Mouse (Mus musculus) erythroblast, adult 5-6 weeks (primary cell): ENCODE results near the gene Rcor1. TPM values are rescaled to one million over a fixed set of nuclear protein-coding genes. Genes with fewer than 3 reads are reported as not detected.
A peak's percentile ranks its signal among the peaks of the same experiment; 100 is the strongest.

Experiments used
- ATAC-seq: replicated peaks from 2 replicates; pipeline ENCODE4 v1.8.0; 2016; ENCODE audit warnings: moderate number of reproducible peaks, mild to moderate bottlenecking, moderate TSS enrichment, inconsistent platforms; ENCODE audit not compliant: poor library complexity, low FRiP score, severe bottlenecking
- total RNA-seq, 2 experiments: library from RNA; stranded (forward) in 1 of 2; stranded (reverse) in 1 of 2; fragments of 150-400 nt in 1 of 2; fragments of 200-764, 138-1000 nt in 1 of 2; gene quantifications; 2 replicates each; pipeline versions ENCODE4 v1.2.3 to v1.2.4; 2015 to 2017; ENCODE audit warnings: low replicate concordance in 2 of 2

Gene Rcor1
- total RNA-seq, 2 experiments from 2014 or later: 18.0 to 26.9 TPM

DNA sequence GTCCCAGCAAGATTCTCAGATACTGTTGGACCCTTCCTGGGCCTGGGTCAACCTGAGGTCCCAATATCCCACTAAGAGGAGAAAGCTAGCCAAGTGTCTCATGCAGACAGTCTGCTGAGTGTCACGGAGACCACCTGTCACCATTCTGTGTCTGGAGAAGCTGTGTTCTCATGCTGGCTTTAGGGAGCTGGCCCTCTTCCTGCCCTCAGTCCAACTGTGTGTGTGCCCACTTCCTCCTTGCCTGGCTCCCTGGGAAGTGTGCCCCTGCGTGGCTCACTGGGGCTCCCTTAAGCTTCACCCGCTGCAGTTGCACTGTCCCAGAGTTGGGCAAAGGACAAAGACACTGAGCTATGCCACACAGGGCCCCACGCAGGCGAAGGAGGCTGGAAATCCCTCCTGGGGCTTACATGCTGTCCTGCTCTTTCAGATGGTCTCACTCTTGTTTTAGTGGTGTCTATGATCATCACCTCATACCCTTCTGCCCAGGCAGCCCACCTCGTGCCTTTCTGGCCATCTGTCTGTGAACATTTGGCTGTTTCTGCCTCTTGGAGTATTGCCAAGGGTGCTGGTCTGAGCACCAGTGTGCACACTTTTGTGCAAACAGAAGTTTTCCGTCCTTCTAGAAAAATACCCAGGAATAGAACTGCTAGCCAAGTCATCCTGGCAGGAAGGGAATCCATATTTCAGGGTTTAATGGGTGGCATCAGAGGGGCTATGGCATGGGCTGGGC lies 114.0 kb downstream of the Rcor1 start:
- no peak for ATAC-seq

DNA sequence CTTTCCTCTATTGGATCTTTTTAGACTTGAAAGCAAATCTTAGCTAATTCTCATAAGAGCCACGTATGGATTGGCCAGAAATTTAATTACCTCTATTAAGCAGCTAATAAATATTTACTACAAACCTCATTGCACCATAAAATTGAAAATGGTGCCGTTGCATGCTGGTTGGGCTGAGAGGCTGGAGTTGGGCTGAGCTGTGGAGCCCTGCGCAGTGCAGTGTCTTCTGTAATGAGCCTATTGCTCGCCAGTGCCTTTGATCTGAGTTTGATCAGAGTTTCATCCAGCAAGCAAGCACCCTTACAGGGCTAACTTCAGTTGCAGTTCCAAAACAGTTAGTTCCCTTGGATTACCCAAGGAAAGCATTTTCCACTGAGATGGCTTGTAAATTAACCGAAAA lies 114.8 kb downstream of the Rcor1 start:
- no peak for ATAC-seq

DNA sequence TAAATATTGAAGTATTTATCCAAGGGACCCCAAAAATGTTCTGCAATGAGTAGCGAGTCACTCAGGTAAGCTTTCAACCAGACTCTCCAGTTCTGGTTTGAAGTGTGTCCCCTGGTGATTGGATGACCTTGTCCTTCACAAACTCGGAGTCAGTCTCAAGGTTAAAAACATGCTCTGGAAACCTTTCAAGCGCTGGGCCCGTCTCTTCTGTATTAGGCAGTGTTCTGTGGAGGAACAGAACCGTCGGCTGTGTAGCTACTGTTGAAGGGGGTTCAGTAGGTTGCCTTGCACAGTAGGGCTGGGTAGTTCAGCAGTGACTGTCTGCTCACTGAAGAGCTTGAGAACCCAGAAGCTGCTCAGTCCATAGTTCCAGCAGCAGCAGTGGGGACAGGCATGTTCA lies 115.5 kb downstream of the Rcor1 start:
- ATAC-seq: no peak

DNA sequence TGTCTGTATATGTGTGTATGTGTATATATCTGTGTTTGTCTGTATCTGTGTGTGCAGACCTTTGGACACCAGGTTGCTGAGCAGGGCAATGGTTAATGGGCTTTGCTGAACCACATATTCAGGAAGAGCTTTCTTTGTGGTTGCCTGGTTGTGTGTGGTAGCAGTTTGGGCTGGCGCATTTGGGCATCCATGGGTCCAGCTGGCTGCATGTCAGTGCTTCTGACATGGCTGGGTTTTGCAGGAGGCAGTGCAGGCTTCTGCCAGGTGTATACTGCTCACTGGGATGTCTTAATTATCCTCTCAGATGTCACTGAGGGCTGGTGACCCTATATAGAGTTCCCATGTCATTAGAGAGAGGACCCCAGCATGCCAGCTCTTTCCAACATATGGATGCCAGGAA lies 116.6 kb downstream of the Rcor1 start:
- ATAC-seq: no peak

DNA sequence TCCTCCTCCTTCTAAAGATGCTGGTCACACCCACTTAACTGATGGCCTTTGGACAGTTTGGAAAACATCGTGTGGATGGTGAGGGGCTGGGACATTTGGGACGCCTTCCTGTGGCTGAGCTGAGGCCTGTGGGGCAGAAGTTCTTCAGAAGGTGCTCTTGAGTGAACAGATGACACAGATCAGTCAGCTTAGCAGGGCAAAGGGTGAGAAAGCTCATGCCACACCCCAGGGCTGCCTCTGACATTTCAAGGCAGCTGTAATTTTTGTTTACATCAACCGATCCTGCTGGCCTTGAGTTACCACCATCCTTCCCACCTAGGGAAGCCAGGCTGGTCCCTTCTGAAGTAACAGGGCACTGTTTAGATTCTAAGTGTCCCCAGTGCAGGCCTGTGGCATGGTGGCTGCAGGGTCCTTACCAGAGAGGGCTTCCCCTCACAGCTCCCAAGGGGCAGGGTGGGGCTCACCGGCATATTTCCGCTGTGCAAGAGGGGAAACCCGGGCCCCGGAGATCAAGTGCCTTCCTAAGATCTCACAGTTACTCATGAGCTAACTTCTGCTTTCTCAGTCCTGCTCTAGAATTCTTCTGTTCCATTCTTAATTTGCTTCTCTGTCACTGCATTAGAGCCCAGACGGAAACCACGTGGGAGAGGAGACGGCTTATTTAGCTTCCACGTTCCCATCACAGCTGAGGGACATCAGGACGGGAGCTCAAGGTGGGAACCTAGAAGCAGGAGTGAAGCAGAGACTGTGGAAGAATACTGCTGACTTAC lies 120.7 kb downstream of the Rcor1 start:
- no peak for ATAC-seq

DNA sequence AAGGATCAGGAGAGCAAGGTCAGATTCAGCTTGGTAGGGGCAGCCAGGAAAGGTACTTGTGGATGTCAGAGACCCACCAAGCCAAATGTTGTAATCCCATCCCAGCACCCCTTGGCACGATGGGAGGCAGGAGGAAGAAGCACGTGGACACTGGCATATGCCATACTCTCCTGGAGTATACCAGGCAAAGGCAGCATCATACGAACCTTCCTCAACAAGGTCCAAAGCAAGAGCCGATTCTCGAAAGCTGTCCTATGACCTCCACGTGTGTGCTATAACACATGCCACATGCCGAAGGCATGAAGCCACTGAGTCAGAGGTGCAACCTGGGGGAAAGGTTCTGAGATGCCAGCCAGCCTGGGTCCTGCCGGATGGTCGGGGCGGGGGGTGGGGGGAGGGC lies 121.7 kb downstream of the Rcor1 start:
- ATAC-seq: no peak

DNA sequence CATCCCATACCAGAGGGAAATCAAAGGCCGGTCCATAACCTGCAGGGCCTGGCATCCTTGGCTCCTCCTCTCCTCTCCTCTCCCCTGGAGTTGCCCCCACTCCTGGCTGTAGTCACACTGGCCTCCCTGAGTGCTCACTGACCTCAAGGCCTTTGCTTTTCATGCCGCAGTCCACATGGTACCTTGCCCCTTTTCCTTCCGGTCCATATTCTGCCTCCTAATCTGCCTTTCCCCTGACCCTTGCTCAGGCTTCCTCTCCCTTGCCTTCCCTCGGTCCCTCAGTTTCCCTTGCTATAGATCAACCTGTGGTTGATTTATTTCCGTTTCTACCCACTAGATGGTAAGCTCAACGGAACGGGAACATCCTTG lies 122.8 kb downstream of the Rcor1 start:
- ATAC-seq: no peak

DNA sequence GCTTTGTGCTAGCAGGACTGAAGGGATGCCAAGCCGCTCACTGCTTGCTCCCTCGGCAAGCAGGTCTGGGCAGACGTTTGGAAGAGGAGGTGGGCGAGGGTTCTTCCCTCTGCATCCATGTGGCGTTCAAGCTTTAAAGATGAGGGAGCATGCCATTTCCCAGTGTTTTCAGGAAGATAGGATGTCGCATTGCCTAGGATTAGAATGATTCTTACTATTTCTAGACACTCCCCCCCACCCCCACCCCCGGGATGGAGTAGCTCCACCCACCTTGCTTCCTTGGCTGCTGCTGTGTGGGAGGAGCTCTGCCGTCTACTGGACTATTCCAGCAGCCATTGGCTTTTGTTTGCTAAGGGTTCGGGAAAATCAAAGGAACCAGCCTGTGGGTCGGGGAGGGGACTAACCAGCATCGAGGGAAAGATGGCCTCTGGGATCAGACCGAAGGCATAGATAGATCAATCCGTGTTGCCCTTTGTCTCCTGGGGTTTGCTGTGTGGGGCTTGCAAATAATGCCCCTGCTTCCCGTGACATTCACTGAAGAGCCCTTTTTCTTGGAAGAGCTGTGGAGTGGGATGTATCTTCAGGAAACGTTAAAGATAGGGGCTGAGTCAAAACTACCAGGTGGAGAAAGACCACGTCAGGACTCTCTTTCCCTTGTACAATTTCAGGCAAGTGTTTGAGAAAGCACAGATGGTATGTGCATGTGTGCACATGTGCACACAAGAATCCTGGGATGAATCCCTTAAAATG lies 123.3 kb downstream of the Rcor1 start:
- ATAC-seq: no peak

DNA sequence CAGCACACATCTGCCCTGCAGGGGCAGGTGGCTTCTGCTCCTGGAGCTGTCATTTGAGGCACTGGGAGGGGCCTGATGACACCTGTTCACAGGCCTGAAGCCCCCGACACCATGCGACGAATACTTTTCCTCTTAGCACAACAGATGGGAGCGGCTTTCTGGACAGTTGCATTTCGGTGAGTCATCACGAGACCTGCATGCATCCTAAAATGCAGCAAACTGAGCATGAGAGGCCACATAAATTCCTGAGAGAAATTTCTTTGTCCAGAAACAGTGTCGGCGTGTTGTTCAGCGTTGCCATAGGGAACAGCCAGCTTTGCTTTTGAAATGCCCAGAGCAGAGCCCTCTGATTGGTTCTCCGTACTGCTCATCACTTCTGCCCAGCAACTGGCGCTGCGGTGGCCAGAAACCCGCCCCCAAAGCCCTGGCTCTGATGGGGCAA lies 125.2 kb downstream of the Rcor1 start:
- ATAC-seq: 0 out of 2 replicates have a peak, but pooled peaks have one; percentile 45

DNA sequence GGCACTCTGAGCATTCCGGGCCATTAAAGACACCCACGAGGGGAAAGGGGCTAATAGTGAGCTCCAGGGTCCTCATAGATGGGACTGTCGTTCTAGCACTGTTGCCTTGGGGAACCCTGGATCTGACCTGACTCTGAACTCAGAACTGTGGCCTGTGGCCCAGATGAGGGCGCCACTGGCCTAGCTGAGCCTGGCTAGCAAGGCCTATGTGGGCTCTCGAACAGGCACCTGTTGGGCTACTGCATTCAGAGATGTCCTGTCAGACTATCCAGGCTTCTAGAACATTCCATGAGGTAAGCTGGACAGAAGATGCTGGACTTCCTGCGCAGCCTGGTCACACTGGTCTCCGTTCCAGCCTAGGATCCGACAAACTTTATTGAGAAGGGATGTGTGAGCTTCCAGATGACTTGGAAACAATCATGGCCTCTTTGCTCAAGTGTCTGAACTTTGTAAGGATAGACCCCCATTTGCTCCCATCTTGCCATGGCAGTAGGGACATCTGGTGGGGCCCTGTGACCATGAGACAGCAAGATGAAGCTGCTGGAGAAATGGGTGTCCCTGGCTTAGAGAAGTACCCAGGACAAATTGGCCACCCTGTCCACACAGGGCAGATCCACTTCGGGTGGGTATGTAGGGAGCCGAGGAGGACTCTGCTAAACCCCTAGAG lies 126.1 kb downstream of the Rcor1 start:
- 0 out of 2 replicates have a peak, but pooled peaks have one; percentile 18 for ATAC-seq

Other genes with a start within 250 kb of the Rcor1 start
- not detected in 2 replicates for gene Mok, start 198.4 kb upstream of the Rcor1 start, total RNA-seq (2015; ENCODE audit: low replicate concordance)
- gene Mok, start 198.4 kb upstream of the Rcor1 start, total RNA-seq (2017; ENCODE audit: low replicate concordance): 0.14 TPM in 1 of 2 replicates, not detected in the other
- gene Zfp839, start 189.1 kb upstream of the Rcor1 start, total RNA-seq (2015; ENCODE audit: low replicate concordance): 0.63 and 3.3 TPM in 2 replicates
- gene Zfp839, start 189.1 kb upstream of the Rcor1 start, total RNA-seq (2017; ENCODE audit: low replicate concordance): 1.4 and 2.1 TPM in 2 replicates
- gene Cinp, start 150.2 kb upstream of the Rcor1 start, total RNA-seq (2015; ENCODE audit: low replicate concordance): 14.6 and 28.6 TPM in 2 replicates
- 23.4 and 26.7 TPM in 2 replicates for gene Cinp, start 150.2 kb upstream of the Rcor1 start, total RNA-seq (2017; ENCODE audit: low replicate concordance)
- 2.3 and 3.6 TPM in 2 replicates for gene Tecpr2, start 150.1 kb upstream of the Rcor1 start, total RNA-seq (2015; ENCODE audit: low replicate concordance)
- gene Tecpr2, start 150.1 kb upstream of the Rcor1 start, total RNA-seq (2017; ENCODE audit: low replicate concordance): 2.1 and 2.9 TPM in 2 replicates
- gene Ankrd9, start 60.3 kb upstream of the Rcor1 start, total RNA-seq (2015; ENCODE audit: low replicate concordance): 29.8 and 52.2 TPM in 2 replicates
- gene Ankrd9, start 60.3 kb upstream of the Rcor1 start, total RNA-seq (2017; ENCODE audit: low replicate concordance): 66.5 and 82.1 TPM in 2 replicates
- 3.1 and 3.3 TPM in 2 replicates for gene Traf3, start 127.0 kb downstream of the Rcor1 start, total RNA-seq (2015; ENCODE audit: low replicate concordance)
- 2.6 and 4.3 TPM in 2 replicates for gene Traf3, start 127.0 kb downstream of the Rcor1 start, total RNA-seq (2017; ENCODE audit: low replicate concordance)
- gene 4930595D18Rik, start 145.1 kb downstream of the Rcor1 start, total RNA-seq (2015; ENCODE audit: low replicate concordance): not detected in 2 replicates
- gene 4930595D18Rik, start 145.1 kb downstream of the Rcor1 start, total RNA-seq (2017; ENCODE audit: low replicate concordance): not detected in 2 replicates
- gene Amn, start 231.7 kb downstream of the Rcor1 start, total RNA-seq (2015; ENCODE audit: low replicate concordance): not detected in 2 replicates
- gene Amn, start 231.7 kb downstream of the Rcor1 start, total RNA-seq (2017; ENCODE audit: low replicate concordance): not detected in 2 replicates